In the genomic region with DNA sequence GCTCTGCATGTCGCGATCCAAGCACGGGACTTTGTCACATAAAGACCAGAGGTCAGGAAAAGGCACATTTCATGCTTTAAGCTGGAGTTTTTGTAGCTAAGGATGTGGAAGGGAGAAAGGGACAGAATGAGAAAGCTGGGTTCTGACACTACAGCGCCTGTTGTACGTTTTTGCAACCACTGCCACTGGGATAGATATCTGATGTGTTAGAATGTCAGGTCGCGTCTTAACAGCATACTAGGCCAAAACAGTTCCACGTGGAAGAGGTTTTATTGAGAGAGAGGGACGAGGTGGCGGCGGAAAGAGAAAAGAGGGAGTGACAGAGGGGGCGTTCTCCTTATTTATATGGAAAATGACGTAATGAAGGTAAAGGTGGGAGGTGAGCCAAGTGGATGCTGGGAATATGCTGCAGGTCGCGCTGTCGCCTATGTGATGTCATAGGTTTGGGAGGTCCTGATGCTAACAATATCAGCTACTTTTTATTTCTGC, we compare ENCODE assay signal across 8 mouse cellular contexts. TPM values are rescaled to one million over a fixed set of nuclear protein-coding genes. Genes with fewer than 3 reads are reported as not detected.
DNase-seq lines count a peak whose midpoint lies in the region; ATAC-seq lines count a peak whose summit lies in the region.

No protein-coding gene starts in this region.

- intact Hi-C loops in left cerebral cortex, postnatal 36 days (cut with DNase I) = loop anchor here (10.0 kb wide), 1 partner anchor 180 kb away; no protein-coding TSS in a partner anchor

- WGBS in forebrain, embryonic 13.5 days = 4% methylated on average over 16 of the region's 16 CpGs
- WGBS in neural tube, embryonic 12.5 days = 5% methylated on average over 16 of the region's 16 CpGs

- no peaks in the 10 kb centered on the region for H3K9me3 ChIP-seq in forebrain, embryonic 13.5 days (replicated peaks)
- H3K9me3 ChIP-seq in neural tube, embryonic 12.5 days = no peaks in the 10 kb centered on the region

- H3K4me1 ChIP-seq in forebrain, embryonic 13.5 days = peaks cover 25% of the 10 kb centered on the region
- peaks cover 15% of the 10 kb centered on the region for H3K4me1 ChIP-seq in neural tube, embryonic 12.5 days

- peak overlapping the region; percentile 91 for H3K27ac ChIP-seq in forebrain, embryonic 13.5 days
- 0 out of 2 replicates have a peak overlapping the region, but pooled peaks have one; percentile 15 for H3K27ac ChIP-seq in neural tube, embryonic 12.5 days

- no peaks in the 10 kb centered on the region for H3K27me3 ChIP-seq in forebrain, embryonic 13.5 days
- no peaks in the 10 kb centered on the region for H3K27me3 ChIP-seq in neural tube, embryonic 12.5 days (replicated peaks)

- H3K36me3 ChIP-seq in forebrain, embryonic 13.5 days (ENCODE audit: poor library complexity, severe bottlenecking) = peaks cover 5% of the 10 kb centered on the region; the same call in 1 of the 2 replicates
- H3K36me3 ChIP-seq in neural tube, embryonic 12.5 days = no peaks in the 10 kb centered on the region

- H3K9ac ChIP-seq in forebrain, embryonic 13.5 days = peak overlapping the region; percentile 83
- peak overlapping the region; percentile 71 for H3K9ac ChIP-seq in neural tube, embryonic 12.5 days

- H3K4me3 ChIP-seq in forebrain, embryonic 13.5 days = peak overlapping the region; percentile 63
- H3K4me3 ChIP-seq in neural tube, embryonic 12.5 days = peak overlapping the region; percentile 55

- ATAC-seq in forebrain, embryonic 13.5 days = no peak
- peak; percentile 3; the same call in 1 of the 2 replicates for ATAC-seq in neural tube, embryonic 12.5 days (ENCODE audit: low FRiP score, low read depth)

- peak; percentile 27 for DNase-seq in kidney, adult 9 months
- DNase-seq in kidney, postnatal 36 days = no peak
- peak; percentile 86 for DNase-seq in brain, adult 2 months (ENCODE audit: low read depth, low spot score)
- DNase-seq in left cerebral cortex, postnatal 36 days (ENCODE audit: low spot score in 2 of 2) = peak; percentile 30 to 33
- no peak for DNase-seq in adrenal gland, adult 18-20 months (ENCODE audit: low spot score in 2 of 2)
- DNase-seq in gastrocnemius, adult 18-20 months (ENCODE audit: low spot score) = no peak

- H3K4me2 ChIP-seq in forebrain, embryonic 13.5 days = peak overlapping the region; percentile 84
- H3K4me2 ChIP-seq in neural tube, embryonic 12.5 days (replicated peaks) = peak overlapping the region; percentile 87

RNA-seq across cellular contexts. Expression of a gene that starts 0.7 kb away (rescaled TPM):
- 14.2 and 16.0 TPM in 2 replicates for polyA plus RNA-seq in forebrain, embryonic 13.5 days (2015; fragmentation: Nextera tagmentation; extraction: Ambion mirVana)
- 10 to 100 TPM in 1 of 2 experiments, 1 to 10 TPM in 1; 8.9 to 11.9 TPM for total RNA-seq in left cerebral cortex, postnatal 36 days (2021)
- polyA plus RNA-seq in neural tube, embryonic 12.5 days (2016; fragmentation: Nextera tagmentation; extraction: Ambion mirVana) = 14.3 and 14.4 TPM in 2 replicates
- 1 to 10 TPM; 2.9 to 8.1 TPM for total RNA-seq in adrenal gland, adult 18-20 months (2021)
- 1 to 10 TPM in 1 of 2 experiments, under 1 TPM in 1; 0.68 to 1.0 TPM for total RNA-seq in gastrocnemius, adult 18-20 months (2021)

RNA-seq across cellular contexts. Expression of a gene that starts 1.1 kb away (rescaled TPM):
- polyA plus RNA-seq in forebrain, embryonic 13.5 days (2015; fragmentation: Nextera tagmentation; extraction: Ambion mirVana) = 122 and 136 TPM in 2 replicates
- total RNA-seq in left cerebral cortex, postnatal 36 days (2021) = 10 to 100 TPM; 65.7 to 67.0 TPM
- polyA plus RNA-seq in neural tube, embryonic 12.5 days (2016; fragmentation: Nextera tagmentation; extraction: Ambion mirVana) = 125 and 126 TPM in 2 replicates
- 10 to 100 TPM; 71.0 to 89.8 TPM for total RNA-seq in adrenal gland, adult 18-20 months (2021)
- 10 to 100 TPM; 26.2 to 26.3 TPM for total RNA-seq in gastrocnemius, adult 18-20 months (2021)

RNA-seq across cellular contexts. Expression of a gene that starts 23.4 kb away (rescaled TPM):
- polyA plus RNA-seq in forebrain, embryonic 13.5 days (2015; fragmentation: Nextera tagmentation; extraction: Ambion mirVana) = not detected in 2 replicates
- 1 to 10 TPM; 3.1 to 3.9 TPM for total RNA-seq in left cerebral cortex, postnatal 36 days (2021)
- not detected in 2 replicates for polyA plus RNA-seq in neural tube, embryonic 12.5 days (2016; fragmentation: Nextera tagmentation; extraction: Ambion mirVana)
- 1 to 10 TPM; 4.1 to 4.4 TPM for total RNA-seq in adrenal gland, adult 18-20 months (2021)
- total RNA-seq in gastrocnemius, adult 18-20 months (2021) = 1 to 10 TPM; 1.5 to 1.6 TPM

Comparison
In these comparisons a context has a peak if more than half of its experiments do, and no peak if none do; other contexts are left out.
1. DNase-seq: peak in kidney, adult 9 months (single experiment), brain, adult 2 months (single experiment) and left cerebral cortex, postnatal 36 days (2 of 2); none in kidney, postnatal 36 days (0 of 2), adrenal gland, adult 18-20 months (0 of 2) and gastrocnemius, adult 18-20 months (single experiment).